Mouse (Mus musculus): ENCODE data around the gene Lamc1. TPM values are rescaled to one million over a fixed set of nuclear protein-coding genes. Genes with fewer than 3 reads are reported as not detected.

The Lamc1 gene
- total RNA-seq, 2 experiments from 2014 or later = 21.9 to 27.8 TPM

- peak; percentile 29 to 59 for DNase-seq (ENCODE audit: low spot score in 2 of 2)
Observed at GRCm38 (mm10) chr1:153333296-153334121, 923 bp upstream of the Lamc1 start.

GRCm38 (mm10) chr1:153331796-153332443 lies 666 bp downstream of the Lamc1 start:
- peak in 1 of 2 experiments; percentile 21 for DNase-seq (ENCODE audit: low spot score in 2 of 2)

- no peak for DNase-seq (ENCODE audit: low spot score in 2 of 2)
Observed at GRCm38 (mm10) chr1:153331206-153331605, 1.4 kb downstream of the Lamc1 start.

DNA sequence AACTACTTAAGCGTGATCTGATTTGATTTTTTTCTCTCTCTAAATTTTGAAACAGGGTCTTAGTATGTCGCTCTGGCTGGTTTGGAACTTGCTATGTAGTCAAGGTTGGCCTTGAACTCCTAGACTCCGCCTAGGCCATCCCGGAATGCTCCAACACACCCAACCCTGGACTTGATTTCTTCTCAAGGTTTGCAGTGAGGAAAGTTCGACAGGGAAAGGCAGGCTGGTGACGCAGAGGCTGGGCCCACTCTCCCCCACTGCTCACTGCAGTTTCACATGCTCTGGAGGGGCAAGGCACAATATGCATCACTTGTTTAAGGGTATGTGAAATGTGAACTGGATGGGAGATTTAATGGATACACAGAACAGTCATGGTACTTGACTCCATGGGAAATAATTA lies 3.3 kb downstream of the Lamc1 start:
- DNase-seq (ENCODE audit: low spot score in 2 of 2) = no peak

GRCm38 (mm10) chr1:153327063-153327462 lies 5.5 kb downstream of the Lamc1 start:
- DNase-seq (ENCODE audit: low spot score in 2 of 2) = no peak

- DNase-seq (ENCODE audit: low spot score in 2 of 2) = no peak
Observed at GRCm38 (mm10) chr1:153326226-153326625, 6.4 kb downstream of the Lamc1 start.

- DNase-seq (ENCODE audit: low spot score in 2 of 2) = no peak
Observed at GRCm38 (mm10) chr1:153321404-153321803, 11.2 kb downstream of the Lamc1 start.

DNA sequence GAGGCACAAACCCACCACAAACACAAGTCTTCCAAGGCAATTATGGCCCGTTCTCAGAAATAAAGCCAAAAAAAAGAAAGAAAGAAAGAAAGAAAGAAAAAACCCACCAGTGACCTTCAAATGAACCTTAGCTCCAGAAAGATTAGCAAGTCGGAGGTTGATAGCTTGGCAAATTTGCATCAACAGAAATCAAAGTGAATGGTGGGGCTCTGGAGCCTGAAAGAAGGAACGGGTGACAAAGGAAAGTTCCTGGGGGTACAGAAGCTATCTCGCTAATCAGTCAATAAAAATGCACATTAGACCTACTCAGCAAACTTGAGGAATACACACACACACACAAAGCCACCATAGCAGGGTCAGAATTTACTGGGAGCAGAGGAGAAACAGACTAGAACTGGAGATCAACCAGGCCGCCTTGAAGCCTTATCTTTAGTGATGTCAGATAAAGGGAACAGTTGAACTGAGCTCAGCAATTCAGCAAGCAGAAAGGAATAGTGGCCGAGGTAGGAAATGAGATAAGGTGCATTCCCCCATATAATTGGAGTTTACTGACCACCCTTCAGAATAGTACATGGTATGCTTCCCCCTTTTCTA lies 11.9 kb downstream of the Lamc1 start:
- DNase-seq (ENCODE audit: low spot score in 2 of 2) = no peak

DNA sequence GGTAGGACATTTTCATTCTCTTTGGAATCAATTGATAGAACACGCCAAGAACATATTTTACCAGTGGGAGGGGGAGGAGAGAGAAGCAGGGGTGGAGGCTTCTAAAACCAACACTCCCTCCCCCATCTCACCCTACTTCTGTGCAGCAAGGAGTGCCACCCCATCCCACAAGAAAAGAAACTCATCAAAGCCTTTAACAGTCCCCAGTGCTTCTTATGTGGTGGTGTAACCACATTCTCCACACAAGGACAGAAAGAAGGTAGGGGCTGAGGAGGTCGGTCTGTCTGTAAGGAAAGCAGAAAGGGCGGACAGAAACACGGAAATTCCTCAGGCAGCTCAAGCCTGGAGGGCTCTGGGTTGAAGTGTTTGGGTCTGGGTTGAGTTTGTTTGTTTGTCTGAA lies 12.5 kb downstream of the Lamc1 start:
- no peak for DNase-seq (ENCODE audit: low spot score in 2 of 2)

DNA sequence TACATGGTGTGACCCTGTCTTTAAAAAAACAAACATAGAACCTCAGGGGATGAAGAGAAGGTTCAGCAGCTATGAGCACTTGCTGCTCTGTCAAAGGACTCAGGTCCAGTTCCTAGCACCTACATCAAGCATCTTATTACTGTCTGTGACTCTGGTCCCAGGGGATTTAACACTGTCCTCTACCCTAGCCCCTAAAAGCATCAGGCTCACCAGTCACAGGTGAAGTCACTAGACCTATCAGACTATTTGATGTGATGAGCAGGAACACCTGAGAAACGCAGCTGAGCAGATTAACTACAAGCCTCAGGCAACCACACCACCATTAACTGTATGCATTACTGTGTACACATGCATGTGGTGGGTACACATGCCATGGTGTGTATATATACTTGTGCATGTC lies 13.8 kb downstream of the Lamc1 start:
- no peak for DNase-seq (ENCODE audit: low spot score in 2 of 2)

DNA sequence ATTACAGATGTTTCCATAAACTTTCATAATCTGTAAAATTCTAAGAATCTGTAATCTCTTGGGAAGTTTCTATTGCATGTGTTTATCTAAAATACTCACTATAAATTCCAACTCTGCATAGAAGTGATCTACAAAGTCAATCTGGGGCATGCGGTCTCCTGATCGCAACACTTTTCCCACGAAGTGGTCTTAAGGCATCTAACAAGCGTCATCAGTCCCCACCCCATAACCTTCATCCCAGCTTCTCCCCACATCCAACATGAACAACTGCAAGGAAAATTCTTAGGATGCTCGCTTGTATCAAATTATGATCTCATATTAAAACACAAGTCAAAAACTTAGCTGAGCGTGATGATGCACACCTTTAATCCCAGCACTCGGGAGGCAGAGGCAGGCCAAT lies 14.3 kb downstream of the Lamc1 start:
- DNase-seq (ENCODE audit: low spot score in 2 of 2) = no peak

DNA sequence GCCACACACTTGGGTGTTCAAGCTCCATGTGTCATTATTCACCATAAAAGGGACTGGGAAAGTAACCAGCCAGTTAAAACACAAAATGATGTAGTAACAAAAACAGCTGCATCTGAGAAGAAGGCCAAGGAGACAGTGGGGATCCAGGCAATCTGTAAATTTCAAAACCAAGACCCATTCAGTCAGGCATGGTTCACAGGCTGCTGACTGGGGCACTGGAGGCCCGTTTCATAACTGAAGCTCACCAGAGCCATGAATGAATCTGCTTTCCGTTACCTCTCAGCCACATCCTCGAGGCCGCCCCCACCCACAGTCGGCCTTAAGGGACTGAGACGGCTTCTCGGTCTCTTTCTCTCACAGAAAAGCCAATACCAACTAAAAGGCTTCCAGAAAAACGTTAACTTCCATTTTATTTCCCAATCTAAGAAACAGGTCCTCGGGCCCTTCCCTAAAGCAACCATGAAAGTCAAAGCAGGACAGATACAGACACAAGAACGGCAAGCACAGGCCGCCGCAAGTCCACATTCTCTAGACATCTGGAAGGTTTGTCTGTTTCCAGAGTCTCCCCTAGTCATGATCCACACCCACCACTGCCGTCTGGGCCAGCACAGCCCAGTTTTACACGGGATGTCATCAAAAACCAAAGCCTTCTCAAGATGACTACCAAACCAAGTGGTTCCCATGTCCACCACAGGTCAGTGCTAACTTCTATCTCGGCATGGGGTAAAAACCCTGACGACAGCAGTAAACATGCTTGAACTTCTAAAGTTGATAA lies 14.9 kb downstream of the Lamc1 start:
- no peak for DNase-seq (ENCODE audit: low spot score in 2 of 2)

- DNase-seq (ENCODE audit: low spot score in 2 of 2) = no peak
Observed at GRCm38 (mm10) chr1:153316956-153317355, 15.6 kb downstream of the Lamc1 start.

GRCm38 (mm10) chr1:153316286-153316685 lies 16.3 kb downstream of the Lamc1 start:
- no peak for DNase-seq (ENCODE audit: low spot score in 2 of 2)

GRCm38 (mm10) chr1:153315121-153315520 lies 17.5 kb downstream of the Lamc1 start:
- no peak for DNase-seq (ENCODE audit: low spot score in 2 of 2)

GRCm38 (mm10) chr1:153312992-153313391 lies 19.6 kb downstream of the Lamc1 start:
- DNase-seq (ENCODE audit: low spot score in 2 of 2) = no peak

- DNase-seq (ENCODE audit: low spot score in 2 of 2) = no peak
Observed at GRCm38 (mm10) chr1:153310190-153310589, 22.4 kb downstream of the Lamc1 start.

GRCm38 (mm10) chr1:153309310-153309709 lies 23.3 kb downstream of the Lamc1 start:
- DNase-seq (ENCODE audit: low spot score in 2 of 2) = no peak

DNA sequence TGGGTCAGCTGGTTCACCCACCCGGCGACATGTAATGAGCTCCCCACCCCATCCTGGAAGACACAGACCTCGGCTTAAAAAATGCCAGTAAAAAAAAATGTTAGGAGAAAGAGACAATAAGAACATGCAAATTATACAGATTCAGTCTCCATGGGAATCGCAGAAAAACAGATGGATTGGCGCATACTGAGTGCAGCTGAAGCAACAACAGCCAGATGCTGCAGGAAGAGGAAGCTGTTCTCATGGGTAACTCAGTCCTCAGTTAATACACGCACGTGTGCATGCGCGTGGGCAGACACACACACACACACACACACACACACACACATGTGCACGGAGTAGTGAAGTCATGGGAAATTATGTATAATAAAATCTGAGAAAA lies 23.7 kb downstream of the Lamc1 start:
- DNase-seq (ENCODE audit: low spot score in 2 of 2) = peak; percentile 43 to 75

DNA sequence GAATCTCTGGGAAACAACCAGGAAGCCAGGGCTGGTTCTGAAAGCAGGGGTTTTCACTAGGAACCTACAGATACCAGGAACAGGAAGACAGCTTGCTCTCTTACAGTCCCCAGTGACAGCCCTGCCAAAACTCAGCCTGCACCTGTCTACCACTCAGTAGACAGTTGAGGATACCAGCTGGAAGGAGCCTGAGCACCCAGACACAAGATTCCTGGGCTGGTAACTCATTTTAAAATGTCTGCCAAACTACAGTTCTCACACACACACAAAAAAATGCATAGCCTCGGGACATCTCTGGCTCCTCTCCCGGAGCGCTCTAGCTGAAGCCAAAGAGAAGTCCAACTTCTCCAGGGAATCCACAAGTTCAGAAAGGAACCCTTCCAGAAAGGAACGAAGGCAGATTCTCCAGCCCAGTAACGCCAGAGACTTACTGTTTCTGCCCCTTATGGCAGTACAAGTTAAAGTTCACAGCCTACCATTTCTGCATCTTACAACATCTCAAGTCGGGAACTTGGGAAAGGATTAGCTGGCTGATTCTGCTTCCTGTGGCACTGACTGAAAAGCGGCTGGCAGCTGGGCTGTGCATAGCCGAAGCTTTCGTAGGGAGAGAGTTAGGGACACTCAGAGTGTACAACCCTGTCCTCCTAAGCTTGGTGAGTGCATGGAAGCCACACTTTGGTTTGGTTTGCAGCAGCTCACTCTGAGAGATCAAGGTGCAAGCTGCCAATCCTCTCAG lies 24.2 kb downstream of the Lamc1 start:
- peak; percentile 28 to 47 for DNase-seq (ENCODE audit: low spot score in 2 of 2)

All from layer of hippocampus, adult 18-20 months (tissue).